Mouse (Mus musculus): ENCODE data around the gene Bcat2. TPM values are rescaled to one million over a fixed set of nuclear protein-coding genes. Genes with fewer than 3 reads are reported as not detected.

Bcat2 gene
- total RNA-seq, 1 experiment: 60.3 TPM

DNA sequence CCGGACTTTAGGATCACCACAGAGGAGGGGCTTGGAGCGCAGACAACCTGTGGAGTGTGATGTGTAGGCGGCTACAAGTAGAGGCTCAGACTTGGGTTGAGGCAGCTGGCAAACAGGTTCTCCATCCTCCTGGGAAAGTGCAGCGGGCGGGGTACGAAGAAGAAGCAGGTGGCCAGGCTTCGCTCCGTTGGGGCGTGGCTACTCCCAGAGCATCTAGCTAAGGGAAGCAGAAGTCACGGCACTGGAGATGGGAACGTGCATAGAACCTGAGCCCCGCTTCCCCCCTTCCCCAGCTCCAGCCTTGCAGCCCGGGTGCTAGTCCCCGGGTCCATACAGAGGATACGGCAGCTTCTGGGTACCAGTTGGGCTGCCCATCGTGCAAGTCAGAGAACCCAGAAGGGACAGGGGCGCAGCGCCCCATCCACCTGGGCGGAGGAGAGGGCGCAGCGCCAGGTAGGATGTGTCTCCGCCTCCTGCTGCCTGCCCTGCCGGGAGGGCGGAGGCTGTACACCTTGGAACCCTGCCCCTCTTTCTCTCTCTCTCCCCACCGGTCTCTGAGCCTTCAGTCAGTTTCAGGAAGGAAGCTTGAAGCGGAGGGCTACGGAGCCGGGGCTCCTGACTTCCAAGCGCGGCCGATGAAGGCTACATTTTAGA is 47.2 kb downstream of the Bcat2 start, which contains the start of gene Fut1:
Gene Fut1 (plus strand): TSS at position 248 of the 654 bp plus-strand sequence.
- DNase-seq (ENCODE audit: low read depth, low spot score): no peak

DNA sequence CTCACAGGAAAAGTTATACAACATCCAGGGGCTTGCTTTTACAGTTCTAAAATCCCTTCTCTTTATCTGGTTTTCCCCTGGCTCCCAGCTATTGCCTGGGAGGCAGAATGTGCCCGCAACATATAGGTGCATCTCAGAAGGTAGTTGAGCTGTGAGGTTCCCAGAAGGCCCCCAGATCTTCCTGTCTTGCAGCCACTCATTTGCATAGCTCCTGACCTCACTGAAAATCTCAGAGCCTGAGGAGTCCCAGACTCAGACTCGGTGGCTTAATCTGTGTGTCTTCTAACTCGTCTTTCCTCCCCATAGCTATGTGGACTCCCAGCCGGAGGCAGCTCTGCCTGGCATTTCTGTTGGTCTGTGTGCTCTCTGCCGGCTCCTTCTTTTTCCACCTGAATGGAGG is 48.4 kb downstream of the Bcat2 start:
- H3K4me3 ChIP-seq (ENCODE audit: insufficient read depth in 1 of 2, low read depth in 1 of 2, low read length in 2 of 2, poor library complexity in 1 of 2, severe bottlenecking in 1 of 2): no peak overlapping the region
- in situ Hi-C loops (cut with MboI; ENCODE audit: low sequenced_read_pairs in 2 of 2, unreplicated experiment in 2 of 2): no loop called here
- no peaks in the 10 kb centered on the region for H3K9me3 ChIP-seq (ENCODE audit: control insufficient read depth, insufficient read depth, low read depth, low read length)
- no peak for DNase-seq (ENCODE audit: low read depth, low spot score)
- H3K9ac ChIP-seq (ENCODE audit: insufficient read depth, low read depth, low read length, poor library complexity, severe bottlenecking): no peak overlapping the region
- H3K27ac ChIP-seq (ENCODE audit: insufficient read depth, low read depth, low read length, poor library complexity, severe bottlenecking): no peak overlapping the region
- H3K4me1 ChIP-seq (ENCODE audit: control insufficient read depth in 2 of 2, insufficient read depth in 2 of 2, low read length in 2 of 2, poor library complexity in 1 of 2): peaks cover 2 to 5% of the 10 kb centered on the region in 2 experiments; a peak in 1 of 4 replicates
- H3K36me3 ChIP-seq (ENCODE audit: control insufficient read depth, insufficient read depth, low read length, poor library complexity, severe bottlenecking): peaks cover 2% of the 10 kb centered on the region; the same call in 1 of the 2 replicates
- TF ChIP-seq MAFK (IDR thresholded peaks at IDR 0.05; ENCODE audit: insufficient read depth, low read depth, low read length): no peak

More for the DNA sequence above, 47.2 kb downstream of the Bcat2 start, which contains the start of gene Fut1:
- in situ Hi-C loops (cut with MboI; ENCODE audit: low sequenced_read_pairs in 2 of 2, unreplicated experiment in 2 of 2): no loop called here
- TF ChIP-seq ZC3H11A (IDR thresholded peaks at IDR 0.05; ENCODE audit: borderline replicate concordance, low read depth, low read length) (no peak), CHD2 (IDR thresholded peaks at IDR 0.05; ENCODE audit: low read depth, low read length) (no peak), HCFC1 (IDR thresholded peaks at IDR 0.05; ENCODE audit: borderline replicate concordance, insufficient read depth, low read length) (no peak), MAFK (IDR thresholded peaks at IDR 0.05; ENCODE audit: insufficient read depth, low read depth, low read length) (no peak), ZNF384 (IDR thresholded peaks at IDR 0.05; ENCODE audit: low read depth, low read length) (no peak)
- Histone ChIP-seq H3K36me3 (ENCODE audit: control insufficient read depth, insufficient read depth, low read length, poor library complexity, severe bottlenecking) (peaks cover 2% of the 10 kb centered on the region; the same call in 1 of the 2 replicates), H3K4me1 (ENCODE audit: control insufficient read depth in 2 of 2, insufficient read depth in 2 of 2, low read length in 2 of 2, poor library complexity in 1 of 2) (peaks cover 2 to 5% of the 10 kb centered on the region in 2 experiments; a peak in 1 of 4 replicates), H3K9ac (ENCODE audit: insufficient read depth, low read depth, low read length, poor library complexity, severe bottlenecking) (no peak within 1 kb of the TSS), H3K27ac (ENCODE audit: insufficient read depth, low read depth, low read length, poor library complexity, severe bottlenecking) (no peak within 1 kb of the TSS), H3K4me3 (ENCODE audit: insufficient read depth in 1 of 2, low read depth in 1 of 2, low read length in 2 of 2, poor library complexity in 1 of 2, severe bottlenecking in 1 of 2) (peak within 1 kb of the TSS; percentile 46 to 55), H3K9me3 (ENCODE audit: control insufficient read depth, insufficient read depth, low read depth, low read length) (no peaks in the 10 kb centered on the region)

DNA sequence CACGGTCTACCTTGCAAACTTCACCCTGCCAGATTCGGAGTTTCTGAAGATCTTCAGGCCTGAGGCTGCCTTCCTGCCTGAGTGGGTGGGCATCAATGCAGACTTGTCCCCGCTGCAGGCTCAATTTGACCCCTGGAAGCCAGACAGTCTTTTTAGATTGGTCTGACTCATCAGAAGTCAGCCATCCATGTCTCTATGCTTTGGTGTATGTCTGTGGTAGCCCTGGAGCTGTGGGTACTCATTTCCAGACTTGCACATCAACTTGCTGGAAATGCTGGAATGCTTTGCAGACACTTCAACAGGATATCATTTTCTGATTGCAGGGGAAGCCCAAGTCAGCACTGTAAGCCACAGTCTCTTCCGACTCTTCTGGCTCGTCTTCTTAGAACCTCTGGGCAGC is 49.6 kb downstream of the Bcat2 start:
- in situ Hi-C loops (cut with MboI; ENCODE audit: low sequenced_read_pairs in 2 of 2, unreplicated experiment in 2 of 2): no loop called here
- DNase-seq (ENCODE audit: low read depth, low spot score): no peak
- TF ChIP-seq ZNF384 (IDR thresholded peaks at IDR 0.05; ENCODE audit: low read depth, low read length): no peak
- no peak for TF ChIP-seq MAFK (IDR thresholded peaks at IDR 0.05; ENCODE audit: insufficient read depth, low read depth, low read length)
- TF ChIP-seq ZC3H11A (IDR thresholded peaks at IDR 0.05; ENCODE audit: borderline replicate concordance, low read depth, low read length): no peak
- no peak for TF ChIP-seq HCFC1 (IDR thresholded peaks at IDR 0.05; ENCODE audit: borderline replicate concordance, insufficient read depth, low read length)
- no peak for TF ChIP-seq CHD2 (IDR thresholded peaks at IDR 0.05; ENCODE audit: low read depth, low read length)
- Histone ChIP-seq H3K4me1 (ENCODE audit: control insufficient read depth in 2 of 2, insufficient read depth in 2 of 2, low read length in 2 of 2, poor library complexity in 1 of 2) (peaks cover 2 to 5% of the 10 kb centered on the region in 2 experiments; a peak in 1 of 4 replicates), H3K4me3 (ENCODE audit: insufficient read depth in 1 of 2, low read depth in 1 of 2, low read length in 2 of 2, poor library complexity in 1 of 2, severe bottlenecking in 1 of 2) (no peak overlapping the region), H3K27ac (ENCODE audit: insufficient read depth, low read depth, low read length, poor library complexity, severe bottlenecking) (no peak overlapping the region), H3K36me3 (ENCODE audit: control insufficient read depth, insufficient read depth, low read length, poor library complexity, severe bottlenecking) (peaks cover 2% of the 10 kb centered on the region; the same call in 1 of the 2 replicates), H3K9me3 (ENCODE audit: control insufficient read depth, insufficient read depth, low read depth, low read length) (no peaks in the 10 kb centered on the region), H3K9ac (ENCODE audit: insufficient read depth, low read depth, low read length, poor library complexity, severe bottlenecking) (no peak overlapping the region)

DNA sequence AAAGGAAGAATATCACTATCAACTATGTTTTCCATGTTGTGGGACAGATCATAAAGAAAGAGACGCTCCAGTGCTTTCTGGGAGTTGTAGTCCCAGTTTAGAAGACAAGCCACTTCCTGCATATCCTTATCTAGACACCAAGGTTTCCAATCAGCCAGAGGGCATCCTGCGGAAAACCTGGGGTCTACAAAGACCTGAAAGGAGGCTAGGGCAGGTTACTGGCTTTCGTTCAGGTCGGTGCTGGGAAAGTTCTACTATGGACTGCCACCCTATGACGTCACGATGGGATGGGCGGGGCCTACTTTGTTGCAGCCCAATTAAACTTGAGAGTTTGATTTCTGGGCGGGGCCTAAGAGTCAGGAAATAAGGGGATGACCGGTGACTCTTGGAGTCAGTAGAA is 51.5 kb downstream of the Bcat2 start, which contains the start of gene Izumo1:
Gene Izumo1 (plus strand): TSS at position 369 of the 400 bp plus-strand sequence.
- Histone ChIP-seq H3K9ac (ENCODE audit: insufficient read depth, low read depth, low read length, poor library complexity, severe bottlenecking) (no peak within 1 kb of the TSS), H3K36me3 (ENCODE audit: control insufficient read depth, insufficient read depth, low read length, poor library complexity, severe bottlenecking) (peaks cover 2% of the 10 kb centered on the region; the same call in 1 of the 2 replicates), H3K27ac (ENCODE audit: insufficient read depth, low read depth, low read length, poor library complexity, severe bottlenecking) (no peak within 1 kb of the TSS), H3K4me1 (ENCODE audit: control insufficient read depth in 2 of 2, insufficient read depth in 2 of 2, low read length in 2 of 2, poor library complexity in 1 of 2) (peaks cover 2 to 3% of the 10 kb centered on the region in 2 experiments; a peak in 1 of 4 replicates), H3K4me3 (ENCODE audit: insufficient read depth in 1 of 2, low read depth in 1 of 2, low read length in 2 of 2, poor library complexity in 1 of 2, severe bottlenecking in 1 of 2) (peak within 1 kb of the TSS in 1 of 2 experiments; percentile 34; a peak in 3 of 4 replicates), H3K9me3 (ENCODE audit: control insufficient read depth, insufficient read depth, low read depth, low read length) (no peaks in the 10 kb centered on the region)
- DNase-seq (ENCODE audit: low read depth, low spot score): peak; percentile 87
- no peak for TF ChIP-seq ZNF384 (IDR thresholded peaks at IDR 0.05; ENCODE audit: low read depth, low read length)
- no peak for TF ChIP-seq CHD2 (IDR thresholded peaks at IDR 0.05; ENCODE audit: low read depth, low read length)
- peak; percentile 89 for TF ChIP-seq HCFC1 (IDR thresholded peaks at IDR 0.05; ENCODE audit: borderline replicate concordance, insufficient read depth, low read length)
- in situ Hi-C loops (cut with MboI; ENCODE audit: low sequenced_read_pairs in 2 of 2, unreplicated experiment in 2 of 2): no loop called here
